Mouse (Mus musculus) ES-E14 (cell line): ENCODE results near the gene Ly6f. TPM values are rescaled to one million over a fixed set of nuclear protein-coding genes. Genes with fewer than 3 reads are reported as not detected.

Source experiments
- DNase-seq: peaks from one replicate; pipeline ENCODE4 v3.0.0-alpha.2; 2013; ENCODE audit warnings: low read depth, low spot score
- H3K27ac ChIP-seq: 2 replicates; pipeline ENCODE4 v1.5.1; 2012; ENCODE audit warnings: low read depth, mild to moderate bottlenecking, low read length, moderate library complexity, mixed read lengths; ENCODE audit not compliant: poor library complexity, insufficient read depth, severe bottlenecking
- H3K36me3 ChIP-seq: 2 replicates; pipeline ENCODE4 v1.6.1; 2012; ENCODE audit warnings: mild to moderate bottlenecking, low read length, moderate library complexity, mixed read lengths; ENCODE audit not compliant: control insufficient read depth, poor library complexity, insufficient read depth, severe bottlenecking
- H3K4me1 ChIP-seq, 2 experiments: fragments of 150-350 bp in 1 of 2; sonication (generic) in 1 of 2; 2 replicates each; pipeline ENCODE4 v1.6.1; 2012; ENCODE audit warnings: low read length in 2 of 2, mild to moderate bottlenecking in 1 of 2, mixed read lengths in 1 of 2; ENCODE audit not compliant: control insufficient read depth in 2 of 2, insufficient read depth in 2 of 2, poor library complexity in 1 of 2
- H3K4me3 ChIP-seq, 2 experiments: fragments of 150-350 bp in 1 of 2; sonication (generic) in 1 of 2; 2 replicates each; pipeline ENCODE4 v1.5.1; 2012; ENCODE audit warnings: low read length in 2 of 2, low read depth in 1 of 2, mild to moderate bottlenecking in 1 of 2, mixed read lengths in 1 of 2; ENCODE audit not compliant: insufficient read depth in 1 of 2, poor library complexity in 1 of 2, severe bottlenecking in 1 of 2
- H3K9ac ChIP-seq: 2 replicates; pipeline ENCODE4 v1.6.1; 2012; ENCODE audit warnings: low read depth, mild to moderate bottlenecking, low read length, mixed read lengths; ENCODE audit not compliant: poor library complexity, insufficient read depth, severe bottlenecking
- H3K9me3 ChIP-seq: fragments of 150-350 bp; sonication (generic); 2 replicates; pipeline ENCODE4 v1.6.1; 2012; ENCODE audit warnings: low read depth, mild to moderate bottlenecking, low read length; ENCODE audit not compliant: control insufficient read depth, insufficient read depth
- CHD2 ChIP-seq: IDR thresholded peaks from 2 replicates; pipeline ENCODE4 v1.6.1; 2014; ENCODE audit warnings: mild to moderate bottlenecking, low read depth, low read length, inconsistent platforms
- HCFC1 ChIP-seq: IDR thresholded peaks from 2 replicates; pipeline ENCODE4 v1.6.1; 2012; ENCODE audit warnings: low read length, inconsistent platforms, borderline replicate concordance; ENCODE audit not compliant: insufficient read depth
- MAFK ChIP-seq: IDR thresholded peaks from 2 replicates; pipeline ENCODE4 v1.6.1; 2014; ENCODE audit warnings: mild to moderate bottlenecking, low read depth, low read length, inconsistent platforms; ENCODE audit not compliant: insufficient read depth
- ZC3H11A ChIP-seq: IDR thresholded peaks from 2 replicates; pipeline ENCODE4 v1.6.1; 2012; ENCODE audit warnings: low read depth, mild to moderate bottlenecking, inconsistent platforms, low read length, borderline replicate concordance
- ZNF384 ChIP-seq: IDR thresholded peaks from 2 replicates; pipeline ENCODE4 v1.6.1; 2012; ENCODE audit warnings: low read depth, low read length, inconsistent platforms
- in situ Hi-C, 2 experiments: fragments of 600-800 bp; cut with MboI; formaldehyde crosslinking; loops; one replicate each; pipeline ENCODE4 v1.15.1; 2025; ENCODE audit warnings: low sequenced_read_pairs in 2 of 2, inconsistent platforms in 1 of 2; ENCODE audit not compliant: unreplicated experiment in 2 of 2
- total RNA-seq: library from RNA; depleted of rRNA; stranded (reverse); fragments of 300-350 nt; gene quantifications from 2 replicates; pipeline ENCODE4 v1.2.3, GENCODE M21; 2012

Gene Ly6f
- total RNA-seq, 1 experiment, result 0.36 TPM

GRCm38 (mm10) chr15:75242756-75243640 is 25.2 kb upstream of the Ly6f start:
- no peak overlapping the region for H3K9ac ChIP-seq
- in situ Hi-C loops, result no loop called here
- no peak for DNase-seq
- no peaks in the 10 kb centered on the region for H3K9me3 ChIP-seq
- H3K36me3 ChIP-seq, result no peaks in the 10 kb centered on the region
- no peaks in the 10 kb centered on the region for H3K4me1 ChIP-seq
- H3K27ac ChIP-seq, result no peak overlapping the region
- H3K4me3 ChIP-seq, result no peak overlapping the region
- TF ChIP-seq HCFC1 (no peak), ZNF384 (no peak), MAFK (no peak), ZC3H11A (no peak), CHD2 (no peak)

- H3K27ac ChIP-seq, result no peak overlapping the region
- H3K4me3 ChIP-seq, result no peak overlapping the region
- H3K36me3 ChIP-seq, result no peaks in the 10 kb centered on the region
- in situ Hi-C loops, result no loop called here
- no peak overlapping the region for H3K9ac ChIP-seq
- no peaks in the 10 kb centered on the region for H3K9me3 ChIP-seq
- no peak for DNase-seq
- H3K4me1 ChIP-seq, result no peaks in the 10 kb centered on the region
- TF ChIP-seq CHD2 (no peak), MAFK (no peak), HCFC1 (no peak), ZC3H11A (no peak), ZNF384 (no peak)
These were observed 13.6 kb upstream of the Ly6f start for GRCm38 (mm10) chr15:75254671-75255070.

- H3K9me3 ChIP-seq, result no peaks in the 10 kb centered on the region
- no peak for DNase-seq
- H3K4me3 ChIP-seq, result no peak overlapping the region
- TF ChIP-seq CHD2 (no peak), HCFC1 (no peak), MAFK (no peak), ZC3H11A (no peak), ZNF384 (no peak)
- no peak overlapping the region for H3K27ac ChIP-seq
- H3K4me1 ChIP-seq, result no peaks in the 10 kb centered on the region
- H3K36me3 ChIP-seq, result no peaks in the 10 kb centered on the region
- H3K9ac ChIP-seq, result no peak overlapping the region
- in situ Hi-C loops, result no loop called here
These were observed 2.4 kb upstream of the Ly6f start for GRCm38 (mm10) chr15:75265863-75266262.

GRCm38 (mm10) chr15:75266626-75267025 is 1.6 kb upstream of the Ly6f start:
- no peak overlapping the region for H3K4me3 ChIP-seq
- H3K9me3 ChIP-seq, result no peaks in the 10 kb centered on the region
- H3K4me1 ChIP-seq, result no peaks in the 10 kb centered on the region
- in situ Hi-C loops, result no loop called here
- no peak for DNase-seq
- H3K36me3 ChIP-seq, result no peaks in the 10 kb centered on the region
- TF ChIP-seq HCFC1 (no peak), CHD2 (no peak), ZC3H11A (no peak), ZNF384 (no peak), MAFK (no peak)
- H3K9ac ChIP-seq, result no peak overlapping the region
- no peak overlapping the region for H3K27ac ChIP-seq
